Mouse (Mus musculus): ENCODE measurements around the gene Gna14.

GRCm38 (mm10) chr19:16599298-16599970 is 163.9 kb downstream of the Gna14 start:
- TF ChIP-seq POLR2A (IDR thresholded peaks at IDR 0.05; ENCODE audit: insufficient read depth, low read length) (no peak), CTCF (IDR thresholded peaks at IDR 0.05; ENCODE audit: low read depth, low read length) (peak; percentile 61), EP300 (IDR thresholded peaks at IDR 0.05; ENCODE audit: insufficient read depth, low read depth, low read length) (no peak)
